Mouse (Mus musculus) heart, embryonic 13.5 days (tissue): ENCODE results near the gene Gimap4. TPM values are rescaled to one million over a fixed set of nuclear protein-coding genes. Genes with fewer than 3 reads are reported as not detected.

Experiments used
- ATAC-seq: fragments of 200-750 bp; cut with Nextera tagmentation; 2 replicates; pipeline ENCODE4 v1.8.0; 2017; ENCODE audit warnings: moderate TSS enrichment; ENCODE audit not compliant: insufficient number of reproducible peaks, low FRiP score, low TSS enrichment; ENCODE audit errors: extremely low read depth
- H3K27ac ChIP-seq: fragments of 300-500 bp; sonication (generic); replicated peaks from 2 replicates; pipeline ENCODE4 v1.5.1; 2015; ENCODE audit warnings: moderate library complexity, mild to moderate bottlenecking, inconsistent platforms
- H3K27me3 ChIP-seq: fragments of 300-500 bp; sonication (generic); replicated peaks from 2 replicates; pipeline ENCODE4 v1.6.1; 2015; ENCODE audit warnings: mild to moderate bottlenecking, inconsistent platforms
- H3K36me3 ChIP-seq: fragments of 300-500 bp; sonication (generic); 2 replicates; pipeline ENCODE4 v1.6.1; 2015; ENCODE audit warnings: mild to moderate bottlenecking, inconsistent platforms
- H3K4me1 ChIP-seq: fragments of 300-500 bp; sonication (generic); 2 replicates; pipeline ENCODE4 v1.6.1; 2015; ENCODE audit warnings: inconsistent platforms
- H3K4me2 ChIP-seq: fragments of 300-500 bp; sonication (generic); 2 replicates; pipeline ENCODE4 v1.6.1; 2015; ENCODE audit warnings: inconsistent platforms, mild to moderate bottlenecking, moderate library complexity
- H3K4me3 ChIP-seq: fragments of 300-500 bp; sonication (generic); 2 replicates; pipeline ENCODE4 v1.5.1; 2015; ENCODE audit warnings: moderate library complexity, mild to moderate bottlenecking, inconsistent platforms
- H3K9ac ChIP-seq: fragments of 300-500 bp; sonication (generic); 2 replicates; pipeline ENCODE4 v1.6.1; 2015; ENCODE audit warnings: inconsistent platforms, mild to moderate bottlenecking, moderate library complexity
- H3K9me3 ChIP-seq: fragments of 300-500 bp; sonication (generic); 2 replicates; pipeline ENCODE4 v1.6.1; 2016; ENCODE audit warnings: inconsistent platforms
- WGBS: fragments of 180-500 bp; shearing (Covaris S2); methylation state at CpG from one replicate; pipeline ENCODE4 v1.1.7; 2015; ENCODE audit warnings: mixed read lengths; 5-methylcytosine and 5-hydroxymethylcytosine counted together
- polyA plus RNA-seq: library from polyadenylated mRNA; unstranded; fragments of >200 nt; fragmentation: Nextera tagmentation; extraction: Ambion mirVana; gene quantifications from 2 replicates; pipeline ENCODE4 v1.2.1, GENCODE M21; 2015

Gene Gimap4
- polyA plus RNA-seq, result 18.4 and 19.1 TPM in 2 replicates

DNA sequence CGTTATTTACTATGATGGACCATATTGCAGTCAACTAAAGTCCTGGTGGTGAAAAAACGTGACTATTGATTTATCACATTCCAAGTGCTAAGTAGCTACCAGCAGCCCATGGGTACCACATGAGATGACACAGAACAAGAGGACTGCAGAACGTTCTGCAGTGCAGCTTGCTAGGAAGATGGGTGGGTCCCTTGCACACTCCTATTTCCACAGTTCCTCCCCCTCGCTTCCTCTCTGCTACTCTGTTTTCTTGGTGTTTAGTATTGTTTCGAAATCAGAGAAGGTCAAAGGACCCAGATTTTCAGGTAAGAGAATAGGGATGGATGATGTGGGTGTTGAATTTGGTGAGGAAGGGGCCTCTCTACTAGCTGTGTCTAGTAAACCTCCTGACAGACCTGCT is at the start of gene Gimap4:
Gene Gimap4, plus strand, starts transcription at position 231 of the 400 bp plus-strand sequence.
- peak within 1 kb of the TSS; percentile 65 for H3K27ac ChIP-seq
- H3K27me3 ChIP-seq, result no peaks in the 10 kb centered on the region
- H3K4me3 ChIP-seq, result peak within 1 kb of the TSS; percentile 13; the same call in 1 of the 2 replicates
- no peaks in the 10 kb centered on the region; the same call in 1 of the 2 replicates for H3K36me3 ChIP-seq
- no peak within 1 kb of the TSS for H3K9ac ChIP-seq
- H3K4me1 ChIP-seq, result peaks cover 2% of the 10 kb centered on the region; the same call in 1 of the 2 replicates
- ATAC-seq, result no peak
- H3K9me3 ChIP-seq, result no peaks in the 10 kb centered on the region
- peak within 1 kb of the TSS; percentile 8 for H3K4me2 ChIP-seq
- 57% methylated on average over 5 of the region's 5 CpGs for WGBS

DNA sequence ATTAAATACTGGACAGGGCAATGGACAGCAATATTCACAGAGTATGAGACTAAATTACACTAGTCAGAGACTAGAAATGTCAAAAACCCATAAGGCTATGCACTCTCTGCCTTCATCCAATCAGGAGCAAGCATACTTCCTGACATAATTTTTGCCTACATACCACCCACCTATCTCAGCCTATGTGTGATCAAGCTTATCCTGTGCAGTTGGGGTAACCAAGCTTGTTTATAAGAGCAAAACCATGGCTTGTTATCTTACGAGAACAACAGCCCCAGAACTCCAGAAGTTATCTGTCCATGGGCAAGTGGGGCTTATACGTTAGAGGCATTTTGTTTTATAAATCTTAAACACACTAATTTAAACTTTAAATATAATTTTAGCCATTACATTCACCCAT is 49.2 kb upstream of the Gimap4 start:
- H3K9me3 ChIP-seq, result no peaks in the 10 kb centered on the region
- WGBS, result 71% methylated on average over 2 of the region's 2 CpGs

DNA sequence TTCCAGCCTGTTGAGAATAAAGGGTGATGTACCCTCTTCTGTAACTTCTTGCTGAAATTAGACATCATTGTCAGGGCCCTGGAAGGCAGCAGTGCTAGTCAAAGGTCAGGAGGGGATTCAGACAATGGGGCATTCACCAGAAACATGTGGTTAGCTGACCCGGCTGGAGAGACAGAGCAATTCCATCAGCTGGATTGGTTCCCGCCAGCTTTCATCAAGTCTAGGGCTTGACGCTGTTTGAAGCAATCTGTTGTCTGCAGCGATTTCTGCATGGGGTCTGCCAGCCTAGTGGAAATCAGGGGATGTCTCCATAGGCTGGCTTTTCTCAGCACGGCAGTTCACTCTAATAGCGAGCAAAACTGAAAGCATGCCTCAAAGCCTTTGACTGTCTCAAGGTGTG is 47.8 kb upstream of the Gimap4 start:
- peak overlapping the region; percentile 67 for H3K27ac ChIP-seq
- no peak overlapping the region for H3K9ac ChIP-seq
- H3K4me1 ChIP-seq, result peaks cover 18% of the 10 kb centered on the region
- no peak for ATAC-seq
- H3K9me3 ChIP-seq, result no peaks in the 10 kb centered on the region
- H3K27me3 ChIP-seq, result no peaks in the 10 kb centered on the region
- H3K36me3 ChIP-seq, result no peaks in the 10 kb centered on the region
- no peak overlapping the region for H3K4me3 ChIP-seq
- peak overlapping the region; percentile 29 for H3K4me2 ChIP-seq
- 35% methylated on average over 6 of the region's 6 CpGs for WGBS

More for the DNA sequence above, 49.2 kb upstream of the Gimap4 start:
- no peak overlapping the region for H3K4me3 ChIP-seq
- H3K9ac ChIP-seq, result no peak overlapping the region
- ATAC-seq, result no peak
- no peak overlapping the region for H3K27ac ChIP-seq
- no peaks in the 10 kb centered on the region for H3K36me3 ChIP-seq
- peaks cover 6% of the 10 kb centered on the region; the same call in 1 of the 2 replicates for H3K27me3 ChIP-seq
- H3K4me1 ChIP-seq, result peaks cover 18% of the 10 kb centered on the region
- H3K4me2 ChIP-seq, result no peak overlapping the region

GRCm38 (mm10) chr6:48637811-48638500 is 46.4 kb upstream of the Gimap4 start:
- Histone ChIP-seq H3K36me3 (no peaks in the 10 kb centered on the region), H3K9me3 (no peaks in the 10 kb centered on the region), H3K9ac (no peak overlapping the region), H3K27me3 (no peaks in the 10 kb centered on the region), H3K27ac (no peak overlapping the region), H3K4me1 (peaks cover 18% of the 10 kb centered on the region), H3K4me2 (no peak overlapping the region), H3K4me3 (no peak overlapping the region)
- 68% methylated on average over 6 of the region's 6 CpGs for WGBS
- no peak for ATAC-seq

- no peak overlapping the region for H3K9ac ChIP-seq
- H3K27ac ChIP-seq, result no peak overlapping the region
- peaks cover 18% of the 10 kb centered on the region for H3K4me1 ChIP-seq
- WGBS, result 57% methylated on average over 2 of the region's 2 CpGs
- H3K36me3 ChIP-seq, result no peaks in the 10 kb centered on the region
- no peaks in the 10 kb centered on the region for H3K27me3 ChIP-seq
- no peak overlapping the region for H3K4me2 ChIP-seq
- H3K9me3 ChIP-seq, result no peaks in the 10 kb centered on the region
- no peak overlapping the region for H3K4me3 ChIP-seq
- no peak for ATAC-seq
These were observed 45.8 kb upstream of the Gimap4 start for GRCm38 (mm10) chr6:48638553-48638952.

DNA sequence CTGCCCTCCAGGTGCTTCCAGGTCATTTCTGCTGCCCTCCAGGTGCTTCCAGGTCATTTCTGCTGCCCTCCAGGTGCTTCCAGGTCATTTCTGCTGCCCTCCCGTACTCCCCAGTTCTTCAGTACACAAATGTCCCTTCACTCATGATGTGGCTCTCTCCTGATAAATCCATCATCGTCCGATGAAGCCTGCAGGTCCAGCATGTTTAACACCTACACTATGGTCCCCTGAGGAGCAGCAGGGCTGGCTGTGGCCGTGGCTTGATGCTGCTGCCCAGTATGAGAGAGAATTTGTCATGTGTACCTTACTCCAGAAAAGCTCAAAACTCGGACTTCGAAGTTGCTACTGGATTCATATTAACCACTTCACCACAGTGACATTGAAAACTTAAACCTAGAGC is 43.0 kb upstream of the Gimap4 start:
- H3K27me3 ChIP-seq, result peaks cover 3% of the 10 kb centered on the region; the same call in 1 of the 2 replicates
- 63% methylated on average over 6 of the region's 6 CpGs for WGBS
- ATAC-seq, result no peak
- no peak overlapping the region for H3K27ac ChIP-seq
- H3K4me2 ChIP-seq, result no peak overlapping the region
- no peaks in the 10 kb centered on the region for H3K36me3 ChIP-seq
- H3K9me3 ChIP-seq, result no peaks in the 10 kb centered on the region
- no peak overlapping the region for H3K9ac ChIP-seq
- peaks cover 17% of the 10 kb centered on the region for H3K4me1 ChIP-seq
- no peak overlapping the region for H3K4me3 ChIP-seq

GRCm38 (mm10) chr6:48642764-48643292 is 41.5 kb upstream of the Gimap4 start:
- no peaks in the 10 kb centered on the region for H3K9me3 ChIP-seq
- no peak overlapping the region for H3K4me2 ChIP-seq
- H3K9ac ChIP-seq, result no peak overlapping the region
- peaks cover 3% of the 10 kb centered on the region; the same call in 1 of the 2 replicates for H3K4me1 ChIP-seq
- 17% methylated on average over 4 of the region's 4 CpGs for WGBS
- ATAC-seq, result no peak
- H3K4me3 ChIP-seq, result no peak overlapping the region
- H3K27ac ChIP-seq, result no peak overlapping the region
- peaks cover 3% of the 10 kb centered on the region; the same call in 1 of the 2 replicates for H3K27me3 ChIP-seq
- H3K36me3 ChIP-seq, result no peaks in the 10 kb centered on the region

DNA sequence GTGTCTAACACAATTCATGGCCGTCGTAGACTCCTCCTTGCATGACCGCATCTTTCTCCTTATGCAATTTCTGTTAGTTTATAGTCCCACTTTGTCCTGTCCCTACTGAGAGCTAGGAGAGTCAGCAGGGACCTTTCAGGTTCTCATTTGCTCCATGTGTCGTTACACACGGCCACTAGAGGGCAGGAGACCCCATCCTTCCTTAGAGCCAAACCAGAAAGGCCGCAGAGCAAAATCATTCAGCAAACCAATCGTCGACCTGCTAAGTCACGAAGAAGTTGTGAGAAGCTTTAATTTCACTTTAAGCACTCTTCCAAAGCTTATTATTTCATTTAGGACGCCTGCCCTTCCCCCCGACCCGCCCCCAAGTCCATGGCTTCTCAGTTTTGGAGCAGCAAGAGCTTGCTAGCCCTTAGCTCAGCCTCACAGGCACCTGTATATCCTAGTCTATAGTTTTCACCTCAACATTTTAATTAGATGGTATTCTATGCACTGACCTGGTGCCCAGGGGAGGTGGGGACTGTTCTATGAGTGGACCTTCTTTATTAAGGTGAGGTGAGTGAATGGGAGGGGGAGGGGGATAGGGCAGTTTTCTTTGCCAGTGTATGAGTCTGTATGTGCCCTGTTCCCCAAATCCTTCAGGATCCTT is 38.6 kb upstream of the Gimap4 start:
- Histone ChIP-seq H3K9ac (peak overlapping the region; percentile 63; the same call in 1 of the 2 replicates), H3K9me3 (no peaks in the 10 kb centered on the region), H3K4me1 (no peaks in the 10 kb centered on the region), H3K27me3 (peaks cover 3% of the 10 kb centered on the region; the same call in 1 of the 2 replicates), H3K36me3 (no peaks in the 10 kb centered on the region), H3K27ac (0 out of 2 replicates have a peak overlapping the region, but pooled peaks have one; percentile 24), H3K4me2 (0 out of 2 replicates have a peak overlapping the region, but pooled peaks have one; percentile 22), H3K4me3 (no peak overlapping the region)
- ATAC-seq, result no peak
- WGBS, result 12% methylated on average over 12 of the region's 12 CpGs

GRCm38 (mm10) chr6:48646309-48646690 is 38.0 kb upstream of the Gimap4 start:
- H3K4me1 ChIP-seq, result no peaks in the 10 kb centered on the region
- no peaks in the 10 kb centered on the region for H3K36me3 ChIP-seq
- peaks cover 3% of the 10 kb centered on the region; the same call in 1 of the 2 replicates for H3K27me3 ChIP-seq
- H3K9ac ChIP-seq, result no peak overlapping the region; the same call in 1 of the 2 replicates
- WGBS, result 59% methylated on average over 4 of the region's 4 CpGs
- no peak overlapping the region for H3K27ac ChIP-seq
- no peak overlapping the region for H3K4me3 ChIP-seq
- no peak for ATAC-seq
- no peaks in the 10 kb centered on the region for H3K9me3 ChIP-seq
- no peak overlapping the region for H3K4me2 ChIP-seq

GRCm38 (mm10) chr6:48646995-48647394 is 37.4 kb upstream of the Gimap4 start, which contains the start of gene Gimap8:
TSS of gene Gimap8 (plus strand) at chr6:48647234.
- Histone ChIP-seq H3K9me3 (no peaks in the 10 kb centered on the region), H3K4me3 (no peak within 1 kb of the TSS), H3K4me2 (peak within 1 kb of the TSS; percentile 23; the same call in 1 of the 2 replicates), H3K36me3 (no peaks in the 10 kb centered on the region), H3K9ac (peak within 1 kb of the TSS; percentile 30), H3K4me1 (no peaks in the 10 kb centered on the region), H3K27me3 (peaks cover 3% of the 10 kb centered on the region; the same call in 1 of the 2 replicates), H3K27ac (no peak within 1 kb of the TSS)
- ATAC-seq, result no peak
- WGBS, result 37% methylated on average over 3 of the region's 3 CpGs

DNA sequence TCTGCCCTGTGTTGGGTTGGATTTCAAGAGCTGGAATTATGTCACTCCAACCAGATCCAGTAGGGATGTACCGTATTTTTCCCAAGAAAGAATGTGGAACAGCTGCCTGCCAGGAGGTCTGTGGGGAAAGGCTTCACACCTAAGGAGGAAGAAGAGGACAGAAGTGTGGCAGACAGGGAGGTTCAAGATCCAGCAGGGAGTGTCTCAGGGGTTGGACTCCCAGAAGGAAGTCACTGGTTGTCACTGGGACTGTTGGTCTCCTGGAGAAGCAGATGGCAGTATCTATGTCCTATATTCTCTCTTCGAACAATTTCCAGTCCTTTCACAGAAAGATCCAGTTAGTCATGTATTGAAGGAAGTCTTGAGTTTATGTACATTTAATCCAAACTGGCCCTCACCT is 36.7 kb upstream of the Gimap4 start:
- H3K4me1 ChIP-seq, result no peaks in the 10 kb centered on the region
- no peak for ATAC-seq
- no peaks in the 10 kb centered on the region for H3K36me3 ChIP-seq
- H3K9ac ChIP-seq, result no peak overlapping the region
- no peak overlapping the region for H3K4me3 ChIP-seq
- no peak overlapping the region; the same call in 1 of the 2 replicates for H3K4me2 ChIP-seq
- no peak overlapping the region for H3K27ac ChIP-seq
- peaks cover 3% of the 10 kb centered on the region; the same call in 1 of the 2 replicates for H3K27me3 ChIP-seq
- no peaks in the 10 kb centered on the region for H3K9me3 ChIP-seq
- WGBS, result 77% methylated on average over 2 of the region's 2 CpGs
